Mouse (Mus musculus) limb, embryonic 13.5 days (tissue): ENCODE measurements at regions not wholly inside any gene's neighbourhood (a gene's known extent, or its start where the extent isn't known, plus 50 kb on each side); places are given as distances from the start of the nearest gene placed in this dataset.

Experiments used
- ATAC-seq: fragments of 200-750 bp; cut with Nextera tagmentation; 2 replicates; pipeline ENCODE4 v1.8.0; 2017; ENCODE audit warnings: low read depth, moderate number of reproducible peaks, moderate TSS enrichment; ENCODE audit not compliant: low FRiP score
- H3K27ac ChIP-seq: fragments of 300-500 bp; sonication (generic); 2 replicates; pipeline ENCODE4 v1.5.1; 2015; ENCODE audit warnings: inconsistent platforms, mild to moderate bottlenecking, moderate library complexity
- H3K27me3 ChIP-seq: fragments of 300-500 bp; sonication (generic); 2 replicates; pipeline ENCODE4 v1.6.1; 2015; ENCODE audit warnings: mild to moderate bottlenecking, inconsistent platforms
- H3K36me3 ChIP-seq: fragments of 300-500 bp; sonication (generic); 2 replicates; pipeline ENCODE4 v1.6.1; 2015; ENCODE audit warnings: inconsistent platforms, mild to moderate bottlenecking, moderate library complexity
- H3K4me1 ChIP-seq: fragments of 300-500 bp; sonication (generic); 2 replicates; pipeline ENCODE4 v1.6.1; 2015; ENCODE audit warnings: inconsistent platforms
- H3K4me2 ChIP-seq: fragments of 300-500 bp; sonication (generic); replicated peaks from 2 replicates; pipeline ENCODE4 v1.6.1; 2015; ENCODE audit warnings: inconsistent platforms, mild to moderate bottlenecking, moderate library complexity
- H3K4me3 ChIP-seq: fragments of 300-500 bp; sonication (generic); 2 replicates; pipeline ENCODE4 v1.5.1; 2015; ENCODE audit warnings: moderate library complexity, mild to moderate bottlenecking, inconsistent platforms
- H3K9ac ChIP-seq: fragments of 300-500 bp; sonication (generic); 2 replicates; pipeline ENCODE4 v1.6.1; 2015; ENCODE audit warnings: mild to moderate bottlenecking, inconsistent platforms
- H3K9me3 ChIP-seq: fragments of 300-500 bp; sonication (generic); 2 replicates; pipeline ENCODE4 v1.6.1; 2016; ENCODE audit warnings: inconsistent platforms
- WGBS: fragments of 180-500 bp; shearing (Covaris S2); methylation state at CpG from one replicate; pipeline ENCODE4 v1.1.7; 2015; 5-methylcytosine and 5-hydroxymethylcytosine counted together

DNA sequence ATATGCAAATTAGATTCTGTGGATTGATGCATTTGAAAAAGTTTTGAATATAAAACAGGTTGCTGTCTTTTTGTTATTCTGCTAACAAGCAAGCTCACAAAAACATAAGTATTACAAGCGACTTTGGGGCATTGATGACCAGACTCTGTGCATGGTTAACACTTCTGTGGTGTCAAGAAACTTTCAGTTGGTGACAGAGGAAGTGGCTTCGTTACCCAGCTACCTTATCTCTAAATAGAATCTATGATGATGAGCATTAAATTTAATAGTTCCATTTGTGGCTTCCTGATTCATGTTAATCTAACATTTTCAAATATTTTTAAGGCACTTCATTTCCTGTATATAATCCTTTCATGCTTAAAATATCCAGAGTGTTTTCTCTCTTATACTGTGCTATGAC lies 100.8 kb downstream of the Tm2d1 start:
- Histone ChIP-seq H3K4me2 (no peak overlapping the region), H3K36me3 (no peaks in the 10 kb centered on the region), H3K27ac (no peak overlapping the region), H3K4me1 (no peaks in the 10 kb centered on the region), H3K4me3 (no peak overlapping the region), H3K27me3 (no peaks in the 10 kb centered on the region), H3K9me3 (no peaks in the 10 kb centered on the region), H3K9ac (no peak overlapping the region)
- ATAC-seq = no peak
- WGBS = 78% methylated on average over 2 of the region's 2 CpGs

DNA sequence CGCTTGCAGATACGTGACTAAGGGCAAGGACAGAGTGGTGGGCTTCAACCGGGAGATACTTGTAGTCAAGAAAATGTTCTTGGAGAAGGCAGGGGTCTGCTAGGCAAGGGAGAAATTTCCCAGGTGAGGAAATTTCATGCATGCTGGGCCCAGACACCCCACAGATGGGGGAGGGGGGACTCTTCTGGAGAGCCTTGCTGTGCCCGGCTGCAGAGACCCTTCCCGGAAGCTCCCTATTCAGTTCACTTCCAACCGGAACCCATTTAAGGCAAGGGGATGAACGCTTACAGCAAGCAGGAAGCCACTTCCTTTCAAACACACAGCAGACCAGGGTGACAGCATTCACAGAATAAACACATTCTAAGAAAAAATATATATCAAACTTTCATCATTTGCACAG lies 124.8 kb downstream of the Tm2d1 start:
- H3K27me3 ChIP-seq = no peaks in the 10 kb centered on the region
- no peaks in the 10 kb centered on the region for H3K4me1 ChIP-seq
- no peak for ATAC-seq
- H3K9ac ChIP-seq = no peak overlapping the region
- no peaks in the 10 kb centered on the region for H3K36me3 ChIP-seq
- H3K9me3 ChIP-seq = no peaks in the 10 kb centered on the region
- no peak overlapping the region for H3K4me3 ChIP-seq
- no peak overlapping the region for H3K4me2 ChIP-seq
- 88% methylated on average over 7 of the region's 7 CpGs for WGBS
- H3K27ac ChIP-seq = no peak overlapping the region

DNA sequence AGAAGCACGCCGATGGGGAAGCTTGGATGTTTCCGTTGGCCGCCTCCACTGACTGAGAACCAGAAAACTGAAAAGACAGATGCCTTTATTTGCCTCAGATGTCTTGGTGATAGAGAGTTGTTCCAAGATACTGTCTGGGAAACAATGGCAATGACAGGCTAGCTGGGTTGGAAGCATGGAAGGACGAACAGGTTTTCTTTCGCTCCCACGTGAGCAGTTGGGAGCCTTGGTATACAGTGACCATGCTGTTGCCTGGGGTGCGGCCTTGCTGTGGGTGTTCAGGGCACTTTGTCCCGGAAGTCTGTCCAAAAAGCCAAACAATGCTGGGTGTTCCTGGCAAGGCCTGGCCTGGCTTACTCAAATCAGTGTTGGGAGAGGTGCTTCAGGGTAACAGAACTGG lies 125.4 kb downstream of the Tm2d1 start:
- no peak overlapping the region for H3K4me2 ChIP-seq
- H3K4me3 ChIP-seq = no peak overlapping the region
- no peaks in the 10 kb centered on the region for H3K9me3 ChIP-seq
- no peak for ATAC-seq
- no peaks in the 10 kb centered on the region for H3K4me1 ChIP-seq
- WGBS = 93% methylated on average over 9 of the region's 9 CpGs
- H3K9ac ChIP-seq = no peak overlapping the region
- H3K27ac ChIP-seq = no peak overlapping the region
- no peaks in the 10 kb centered on the region for H3K27me3 ChIP-seq
- H3K36me3 ChIP-seq = no peaks in the 10 kb centered on the region

DNA sequence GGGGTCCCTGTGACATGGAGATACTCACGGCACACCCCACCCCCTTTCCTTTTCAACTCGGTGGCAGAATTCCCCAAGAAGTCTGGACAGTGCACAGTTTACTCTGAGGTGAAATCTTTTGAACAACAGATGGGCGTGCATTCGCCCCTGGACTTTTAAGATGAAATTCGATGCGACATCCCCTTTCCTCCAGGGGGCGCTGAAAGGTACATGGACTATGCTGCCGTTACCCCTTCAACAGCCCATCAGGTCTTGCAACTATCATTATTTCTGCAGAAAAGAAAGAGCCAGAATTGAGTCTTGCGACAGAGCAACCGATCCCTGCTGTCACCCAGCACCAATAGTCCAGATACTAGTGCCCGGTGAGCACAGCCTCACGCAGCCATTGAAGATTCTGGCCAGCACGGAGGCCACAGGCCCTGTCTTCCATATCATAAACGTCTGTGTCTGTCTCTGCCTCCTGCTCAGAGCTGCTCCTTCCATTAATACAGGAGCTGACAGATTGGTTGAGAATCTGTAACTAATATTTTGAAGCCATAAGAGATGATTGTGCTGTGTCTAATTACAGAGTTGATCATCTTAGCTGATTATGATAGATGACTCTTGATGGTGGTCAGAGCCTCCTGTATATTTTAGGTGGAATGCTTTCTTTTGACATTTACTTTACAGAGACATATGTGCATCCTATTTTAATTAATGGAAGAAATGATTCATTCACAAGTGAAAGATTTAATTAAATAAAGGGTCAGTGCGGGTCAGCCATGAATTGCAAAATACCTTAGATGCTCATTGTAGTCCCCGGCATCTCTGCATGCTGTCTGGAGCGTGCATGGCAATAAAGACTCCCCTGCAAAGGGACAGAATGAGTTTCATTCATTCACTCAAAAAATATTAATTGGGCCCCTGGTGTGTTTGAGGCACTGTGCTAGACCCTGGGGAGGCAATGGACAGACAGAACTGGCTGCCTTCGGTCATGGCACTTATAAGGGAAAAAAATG lies 128.0 kb downstream of the Tm2d1 start:
- Histone ChIP-seq H3K27me3 (no peaks in the 10 kb centered on the region), H3K9me3 (no peaks in the 10 kb centered on the region), H3K4me1 (no peaks in the 10 kb centered on the region), H3K9ac (no peak overlapping the region), H3K4me2 (no peak overlapping the region), H3K4me3 (no peak overlapping the region), H3K36me3 (no peaks in the 10 kb centered on the region), H3K27ac (no peak overlapping the region)
- 62% methylated on average over 18 of the region's 18 CpGs for WGBS
- ATAC-seq = no peak

DNA sequence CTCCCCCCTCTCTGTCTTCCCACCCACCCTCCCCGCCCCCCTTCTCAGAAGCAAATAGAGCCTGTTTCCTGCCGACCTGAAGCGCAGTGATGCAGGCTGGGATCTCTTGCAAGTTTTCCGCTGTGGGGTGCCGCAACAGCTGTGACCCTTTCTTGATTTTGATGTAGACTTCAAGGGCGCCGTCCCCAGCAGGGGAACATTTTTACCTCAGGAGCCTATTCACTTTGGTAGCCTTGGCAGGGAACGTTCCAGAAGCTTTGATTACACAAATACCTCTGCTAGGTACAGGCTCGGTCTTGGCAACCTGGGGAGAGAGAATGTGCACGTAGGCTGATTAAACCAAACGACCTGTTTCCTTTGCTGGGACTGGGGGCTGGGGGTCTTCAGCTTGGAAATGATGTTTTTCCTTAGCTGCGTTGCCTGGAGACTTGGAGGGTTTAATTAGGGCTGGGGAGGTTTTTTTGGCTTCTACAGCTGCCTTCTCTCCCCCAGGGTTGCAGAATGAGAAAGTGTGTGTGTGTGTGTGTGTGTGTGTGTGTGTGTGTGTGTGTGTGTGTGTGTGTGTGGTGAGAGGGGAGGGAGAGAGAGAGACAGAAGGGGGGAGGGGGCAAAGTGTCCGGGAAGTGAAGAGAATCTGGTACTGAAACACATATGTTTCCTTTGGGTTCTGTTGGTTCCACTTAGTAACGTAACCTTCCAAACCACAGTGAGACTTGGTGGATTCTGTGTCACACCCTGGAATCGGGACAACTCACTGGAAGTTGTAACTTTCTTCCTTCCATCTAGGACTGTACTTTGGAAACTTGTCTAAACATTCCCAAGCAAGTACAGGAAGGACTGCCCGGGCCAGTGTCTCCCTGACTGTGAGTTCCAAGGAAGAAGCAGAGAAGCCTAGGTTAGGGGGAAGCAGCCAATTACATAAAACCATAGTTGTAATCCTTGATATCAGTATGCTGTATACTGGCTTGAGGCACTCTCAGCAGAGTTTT lies 138.9 kb downstream of the Tm2d1 start:
- no peaks in the 10 kb centered on the region for H3K27me3 ChIP-seq
- H3K27ac ChIP-seq = peak overlapping the region; percentile 81
- no peaks in the 10 kb centered on the region for H3K36me3 ChIP-seq
- H3K9me3 ChIP-seq = no peaks in the 10 kb centered on the region
- H3K4me2 ChIP-seq = peak overlapping the region; percentile 61
- H3K4me3 ChIP-seq = peak overlapping the region; percentile 28
- 4% methylated on average over 15 of the region's 16 CpGs for WGBS
- H3K4me1 ChIP-seq = peaks cover 25% of the 10 kb centered on the region
- ATAC-seq = peak; percentile 86
- no peak overlapping the region for H3K9ac ChIP-seq

DNA sequence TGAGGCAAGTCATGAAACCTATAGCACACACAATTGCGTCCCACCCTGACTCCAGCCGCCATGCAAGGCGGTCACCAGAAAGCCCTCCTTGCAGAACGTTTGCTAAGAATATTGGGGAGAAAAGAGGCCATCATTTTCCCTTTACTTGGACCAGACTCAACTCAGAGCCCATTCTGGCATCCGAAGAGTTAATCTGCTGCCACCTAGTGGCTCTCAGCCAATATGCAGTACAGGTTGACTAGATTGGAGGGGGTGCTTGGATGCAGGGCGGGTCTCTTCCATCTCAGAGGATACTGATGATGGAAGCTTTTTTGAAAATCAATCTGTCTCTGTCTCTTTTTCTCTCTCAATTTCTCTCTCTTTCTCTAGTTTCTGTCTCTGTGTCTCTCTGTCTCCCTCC lies 139.6 kb downstream of the Tm2d1 start:
- Histone ChIP-seq H3K9ac (no peak overlapping the region), H3K4me2 (peak overlapping the region; percentile 61), H3K27ac (peak overlapping the region; percentile 80), H3K27me3 (no peaks in the 10 kb centered on the region), H3K9me3 (no peaks in the 10 kb centered on the region), H3K36me3 (no peaks in the 10 kb centered on the region), H3K4me3 (0 out of 2 replicates have a peak overlapping the region, but pooled peaks have one; percentile 11), H3K4me1 (peaks cover 28% of the 10 kb centered on the region)
- peak; percentile 80 for ATAC-seq
- 3% methylated on average over 6 of the region's 6 CpGs for WGBS

DNA sequence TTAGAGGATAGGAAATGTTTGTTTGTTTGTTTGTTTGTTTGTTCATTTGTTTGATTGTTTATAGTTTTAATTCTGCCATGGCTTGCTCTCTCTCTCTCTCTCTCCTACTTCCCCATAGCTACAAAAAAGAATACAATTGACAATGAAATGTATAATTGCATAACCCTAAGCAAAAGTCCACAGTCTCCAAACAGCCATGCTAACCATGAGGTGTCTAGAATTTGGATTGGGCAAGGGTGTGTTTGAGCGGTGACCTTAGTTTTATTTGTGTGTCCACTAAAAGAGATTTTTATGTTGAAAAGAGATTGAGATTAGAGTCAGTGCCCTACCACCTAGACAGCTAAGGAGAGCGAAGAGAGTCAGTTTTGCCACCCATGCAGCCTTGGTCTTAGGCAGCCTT lies 141.2 kb downstream of the Tm2d1 start:
- Histone ChIP-seq H3K9ac (no peak overlapping the region), H3K4me1 (peaks cover 40% of the 10 kb centered on the region), H3K27ac (no peak overlapping the region), H3K36me3 (no peaks in the 10 kb centered on the region), H3K9me3 (no peaks in the 10 kb centered on the region), H3K4me3 (no peak overlapping the region), H3K4me2 (no peak overlapping the region), H3K27me3 (no peaks in the 10 kb centered on the region)
- no peak for ATAC-seq
- 98% methylated on average over 2 of the region's 2 CpGs for WGBS

DNA sequence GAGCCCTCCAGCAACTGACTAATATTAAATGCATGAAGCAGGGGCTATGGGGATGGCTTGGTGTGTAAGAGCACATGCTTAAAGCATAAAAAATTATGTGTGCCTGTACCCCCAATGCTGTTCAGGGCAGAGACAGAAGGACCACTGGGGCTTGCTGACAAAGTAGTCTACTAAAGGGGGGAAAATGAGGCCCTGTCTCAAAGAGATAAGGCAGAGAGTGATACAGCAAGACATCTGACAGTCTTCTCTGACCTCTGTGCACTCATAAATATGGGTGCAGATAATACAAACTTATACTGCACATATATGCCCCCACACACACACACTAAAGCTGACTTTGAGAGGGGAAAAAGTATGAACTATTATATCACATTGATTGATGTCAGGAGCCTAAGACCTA lies 142.8 kb downstream of the Tm2d1 start:
- no peaks in the 10 kb centered on the region for H3K27me3 ChIP-seq
- peaks cover 40% of the 10 kb centered on the region for H3K4me1 ChIP-seq
- H3K9me3 ChIP-seq = no peaks in the 10 kb centered on the region
- H3K36me3 ChIP-seq = no peaks in the 10 kb centered on the region
- no peak overlapping the region for H3K4me2 ChIP-seq
- no peak overlapping the region for H3K4me3 ChIP-seq
- no peak for ATAC-seq
- no peak overlapping the region for H3K27ac ChIP-seq
- no peak overlapping the region for H3K9ac ChIP-seq

DNA sequence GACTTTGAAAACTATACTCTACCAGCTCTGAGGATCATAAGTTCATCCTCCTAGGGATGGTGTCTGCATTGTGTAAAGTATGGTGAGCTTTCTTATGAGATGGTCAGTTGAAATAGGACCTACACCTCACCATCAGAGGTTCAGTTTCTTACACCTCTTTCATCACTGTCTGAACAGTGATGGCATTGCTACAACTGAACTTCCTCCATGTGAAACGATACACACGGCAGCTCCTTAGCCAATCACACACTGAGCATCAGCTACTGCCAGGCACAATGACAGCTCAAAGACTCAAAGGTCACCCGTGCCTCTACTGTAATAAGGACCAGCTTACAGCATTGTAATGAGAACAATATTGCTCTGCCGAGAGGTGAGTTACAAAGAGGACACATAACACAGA lies 145.0 kb downstream of the Tm2d1 start:
- ATAC-seq = no peak
- Histone ChIP-seq H3K27ac (no peak overlapping the region; the same call in 1 of the 2 replicates), H3K9ac (no peak overlapping the region), H3K27me3 (no peaks in the 10 kb centered on the region), H3K36me3 (no peaks in the 10 kb centered on the region), H3K4me3 (no peak overlapping the region), H3K4me1 (peaks cover 23% of the 10 kb centered on the region), H3K4me2 (no peak overlapping the region), H3K9me3 (no peaks in the 10 kb centered on the region)
- WGBS = 56% methylated on average over 4 of the region's 4 CpGs

DNA sequence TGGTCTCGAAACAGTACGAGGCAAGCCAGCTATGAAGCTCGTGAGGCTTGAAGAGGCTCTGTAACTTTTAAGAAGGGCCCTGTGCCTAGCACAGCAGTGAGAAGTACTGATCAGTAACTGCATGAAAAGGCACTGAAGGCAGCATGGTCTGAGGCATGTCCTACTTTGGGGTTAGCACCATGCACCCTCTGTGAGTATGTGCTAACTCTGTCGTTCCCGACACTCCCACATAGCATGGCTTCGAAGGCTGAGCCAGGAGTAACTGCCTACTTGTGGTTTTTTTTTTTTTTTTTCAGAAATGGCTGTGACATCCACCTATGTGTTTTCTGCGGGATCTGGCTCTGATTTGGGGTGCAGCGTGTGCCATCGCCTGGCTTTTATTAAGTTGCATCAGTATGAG lies 145.6 kb downstream of the Tm2d1 start:
- Histone ChIP-seq H3K36me3 (no peaks in the 10 kb centered on the region), H3K4me3 (no peak overlapping the region), H3K9ac (no peak overlapping the region), H3K4me1 (peaks cover 19% of the 10 kb centered on the region; the same call in 1 of the 2 replicates), H3K4me2 (no peak overlapping the region), H3K27me3 (no peaks in the 10 kb centered on the region), H3K27ac (peak overlapping the region; percentile 58; the same call in 1 of the 2 replicates), H3K9me3 (no peaks in the 10 kb centered on the region)
- WGBS = 49% methylated on average over 9 of the region's 9 CpGs
- ATAC-seq = no peak; the same call in 1 of the 2 replicates

DNA sequence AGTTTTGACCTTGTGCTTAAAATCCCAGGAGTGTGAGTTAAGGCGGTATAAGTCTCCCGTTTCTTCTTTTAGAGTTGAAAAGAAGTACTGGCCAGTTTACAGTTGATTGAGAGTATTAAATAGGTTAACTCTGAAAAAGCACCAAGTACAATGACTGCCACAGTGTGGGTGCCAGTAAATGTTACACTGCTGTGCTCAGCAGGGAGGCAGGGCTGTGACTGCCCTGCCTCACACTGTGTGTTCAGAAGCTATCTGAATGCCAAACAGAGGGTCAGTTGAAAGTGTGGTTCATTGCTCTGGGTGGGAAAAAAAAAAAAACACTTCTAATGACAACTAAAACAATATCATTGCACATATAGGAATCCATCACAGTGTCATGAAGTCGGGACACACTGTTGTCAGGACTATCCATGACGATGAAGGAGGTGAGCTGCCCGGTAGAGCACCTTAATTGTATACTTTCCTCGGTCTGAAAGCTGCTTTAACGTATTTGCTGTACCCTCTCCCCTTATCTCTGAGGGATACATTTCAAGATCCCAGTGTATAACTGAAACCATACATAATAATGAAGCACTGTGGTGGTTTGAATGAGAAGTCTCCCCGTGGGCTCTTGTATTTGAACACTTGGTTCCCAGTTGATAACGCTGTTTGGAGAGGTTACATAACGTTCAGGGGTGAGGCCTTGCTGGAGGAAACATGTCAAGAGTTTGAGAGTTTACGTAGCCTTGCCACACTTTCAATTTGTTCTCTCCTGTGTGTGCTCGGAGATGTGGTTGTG lies 146.9 kb downstream of the Tm2d1 start:
- WGBS = 73% methylated on average over 12 of the region's 12 CpGs
- no peak for ATAC-seq
- H3K27ac ChIP-seq = no peak overlapping the region

More for the DNA sequence above, 146.9 kb downstream of the Tm2d1 start:
- no peak overlapping the region for H3K9ac ChIP-seq
- no peaks in the 10 kb centered on the region for H3K36me3 ChIP-seq
- H3K27me3 ChIP-seq = no peaks in the 10 kb centered on the region
- no peak overlapping the region for H3K4me3 ChIP-seq
- no peak overlapping the region for H3K4me2 ChIP-seq
- H3K4me1 ChIP-seq = peaks cover 15% of the 10 kb centered on the region; the same call in 1 of the 2 replicates
- H3K9me3 ChIP-seq = no peaks in the 10 kb centered on the region
